Mouse (Mus musculus): ENCODE data around the gene Arl5a.

GRCm38 (mm10) chr2:52361086-52361485 lies 63.6 kb downstream of the Arl5a start:
- TF ChIP-seq POLR2A (IDR thresholded peaks at IDR 0.05; ENCODE audit: low read depth, low read length): no peak
- no peak for TF ChIP-seq CTCF (IDR thresholded peaks at IDR 0.05; ENCODE audit: extremely low read depth, insufficient read depth, insufficient read length, insufficient replicate concordance)

Measured in spleen, adult 2 months (tissue).